Mouse (Mus musculus) limb, embryonic 14.5 days (tissue): ENCODE measurements around the gene Gramd2. TPM values are rescaled to one million over a fixed set of nuclear protein-coding genes. Genes with fewer than 3 reads are reported as not detected.

Experiments
- ATAC-seq: fragments of 200-750 bp; cut with Nextera tagmentation; 2 replicates; pipeline ENCODE4 v1.8.0; 2017; ENCODE audit warnings: low read depth, moderate number of reproducible peaks, moderate TSS enrichment; ENCODE audit not compliant: low FRiP score
- DNase-seq: peaks from one replicate; pipeline ENCODE4 v3.0.0-alpha.2; 2015; ENCODE audit warnings: low spot score
- H3K27ac ChIP-seq: fragments of 300-500 bp; sonication (generic); replicated peaks from 2 replicates; pipeline ENCODE4 v1.5.1; 2014; ENCODE audit warnings: low read depth, mild to moderate bottlenecking, low read length, moderate library complexity, mixed read lengths
- H3K27me3 ChIP-seq: fragments of 300-500 bp; sonication (generic); 2 replicates; pipeline ENCODE4 v1.6.1; 2014; ENCODE audit warnings: low read length, mixed read lengths; ENCODE audit not compliant: control insufficient read depth, insufficient read depth
- H3K36me3 ChIP-seq: fragments of 300-500 bp; sonication (generic); 2 replicates; pipeline ENCODE4 v1.6.1; 2014; ENCODE audit warnings: mild to moderate bottlenecking, low read length, moderate library complexity, mixed read lengths; ENCODE audit not compliant: control insufficient read depth, insufficient read depth
- H3K4me1 ChIP-seq: fragments of 300-500 bp; sonication (generic); 2 replicates; pipeline ENCODE4 v1.6.1; 2014; ENCODE audit warnings: antibody characterized with exemption, low read length, mixed read lengths; ENCODE audit not compliant: control insufficient read depth, insufficient read depth
- H3K4me2 ChIP-seq: fragments of 300-500 bp; sonication (generic); replicated peaks from 2 replicates; pipeline ENCODE4 v1.6.1; 2014; ENCODE audit warnings: low read depth, mild to moderate bottlenecking, low read length, moderate library complexity; ENCODE audit not compliant: severe bottlenecking
- H3K4me3 ChIP-seq: fragments of 300-500 bp; sonication (generic); replicated peaks from 2 replicates; pipeline ENCODE4 v1.5.1; 2014; ENCODE audit warnings: low read length
- H3K9ac ChIP-seq: fragments of 300-500 bp; sonication (generic); 2 replicates; pipeline ENCODE4 v1.6.1; 2014; ENCODE audit warnings: mild to moderate bottlenecking, low read depth, low read length, moderate library complexity; ENCODE audit not compliant: severe bottlenecking
- H3K9me3 ChIP-seq: fragments of 300-500 bp; sonication (generic); 2 replicates; pipeline ENCODE4 v1.6.1; 2016; ENCODE audit warnings: low read length; ENCODE audit not compliant: control insufficient read depth
- POLR2A ChIP-seq: fragments of 200-500 bp; IDR thresholded peaks from 2 replicates; pipeline ENCODE4 v1.8.0; 2012; ENCODE audit warnings: inconsistent platforms, mild to moderate bottlenecking, moderate library complexity, borderline replicate concordance; ENCODE audit not compliant: insufficient read depth, insufficient read length; ENCODE audit errors: extremely low read depth
- WGBS: fragments of 180-500 bp; shearing (Covaris S2); extraction: QIAGEN DNeasy Blood & Tissue Kit; methylation state at CpG from one replicate; pipeline ENCODE4 v1.1.7; 2014; 5-methylcytosine and 5-hydroxymethylcytosine counted together
- polyA plus RNA-seq, 2 experiments: library from polyadenylated mRNA; depleted of rRNA in 1 of 2; stranded (reverse) in 1 of 2; unstranded in 1 of 2; fragments of >200 nt; fragmentation: Nextera tagmentation in 1 of 2; extraction: Ambion mirVana in 1 of 2; gene quantifications; 2 replicates each; pipeline versions ENCODE4 v1.2.1 to v1.2.3; 2012 to 2014

Gene Gramd2
- 10.5 and 11.7 TPM in 2 replicates for polyA plus RNA-seq (2012; rRNA removed)
- 1.6 and 3.1 TPM in 2 replicates for polyA plus RNA-seq (2014; fragmentation: Nextera tagmentation; extraction: Ambion mirVana)

- ATAC-seq = peak; percentile 92
- no peak for TF ChIP-seq POLR2A
- H3K36me3 ChIP-seq = peaks cover 43% of the 10 kb centered on the region
- peaks cover 9% of the 10 kb centered on the region; the same call in 1 of the 2 replicates for H3K27me3 ChIP-seq
- peak; percentile 78 for DNase-seq
- 2% methylated on average over 38 of the region's 47 CpGs for WGBS
- H3K27ac ChIP-seq = no peak within 1 kb of the TSS
- H3K4me2 ChIP-seq = peak within 1 kb of the TSS; percentile 96
- peaks cover 7% of the 10 kb centered on the region; the same call in 1 of the 2 replicates for H3K4me1 ChIP-seq
- H3K9ac ChIP-seq = peak within 1 kb of the TSS; percentile 49
- no peaks in the 10 kb centered on the region for H3K9me3 ChIP-seq
- H3K4me3 ChIP-seq = peak within 1 kb of the TSS; percentile 46
Measured at GRCm38 (mm10) chr9:59679678-59680533, at the start of gene Gramd2. TSS of gene Gramd2 (plus strand) at chr9:59680144.

DNA sequence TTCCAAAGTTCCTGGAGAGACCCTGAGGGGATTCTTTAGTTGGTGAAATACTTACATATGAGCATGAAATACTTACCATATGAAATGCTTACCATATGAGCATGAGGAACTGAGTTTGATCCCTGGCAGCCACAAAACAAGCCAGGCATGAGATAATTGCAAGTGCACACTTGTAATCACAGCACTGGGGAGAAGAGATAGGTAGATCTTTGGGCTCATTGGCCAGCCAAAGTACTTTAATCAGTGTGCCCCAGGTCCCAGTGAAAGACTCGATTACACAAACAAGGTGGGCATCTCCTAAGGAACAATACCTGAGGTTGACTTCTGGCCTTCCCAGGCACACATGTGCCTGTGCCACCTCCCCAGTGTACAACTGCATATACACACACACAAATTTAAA lies 41.6 kb upstream of the Gramd2 start:
- no peak overlapping the region for H3K9ac ChIP-seq
- H3K36me3 ChIP-seq = peaks cover 82% of the 10 kb centered on the region
- H3K9me3 ChIP-seq = no peaks in the 10 kb centered on the region
- no peak overlapping the region for H3K27ac ChIP-seq
- no peaks in the 10 kb centered on the region for H3K27me3 ChIP-seq
- no peak for ATAC-seq
- 76% methylated on average over 1 of the region's 1 CpGs for WGBS
- no peaks in the 10 kb centered on the region for H3K4me1 ChIP-seq
- TF ChIP-seq POLR2A = no peak
- no peak for DNase-seq
- no peak overlapping the region for H3K4me3 ChIP-seq
- H3K4me2 ChIP-seq = no peak overlapping the region

- H3K27ac ChIP-seq = no peak overlapping the region
- H3K4me1 ChIP-seq = no peaks in the 10 kb centered on the region
- 86% methylated on average over 4 of the region's 4 CpGs for WGBS
- H3K9me3 ChIP-seq = no peaks in the 10 kb centered on the region
- H3K27me3 ChIP-seq = no peaks in the 10 kb centered on the region
- H3K4me2 ChIP-seq = no peak overlapping the region
- H3K36me3 ChIP-seq = peaks cover 80% of the 10 kb centered on the region
- no peak for TF ChIP-seq POLR2A
- no peak overlapping the region for H3K9ac ChIP-seq
- ATAC-seq (no peak), DNase-seq (no peak)
- H3K4me3 ChIP-seq = no peak overlapping the region
Measured at GRCm38 (mm10) chr9:59639936-59640335, 40.0 kb upstream of the Gramd2 start.

GRCm38 (mm10) chr9:59641320-59641719 lies 38.6 kb upstream of the Gramd2 start:
- peaks cover 74% of the 10 kb centered on the region for H3K36me3 ChIP-seq
- DNase-seq = no peak
- H3K4me2 ChIP-seq = no peak overlapping the region
- TF ChIP-seq POLR2A = no peak
- H3K27ac ChIP-seq = no peak overlapping the region
- H3K4me3 ChIP-seq = no peak overlapping the region
- H3K9me3 ChIP-seq = no peaks in the 10 kb centered on the region
- no peaks in the 10 kb centered on the region for H3K27me3 ChIP-seq
- no peaks in the 10 kb centered on the region for H3K4me1 ChIP-seq
- WGBS = 79% methylated on average over 2 of the region's 2 CpGs
- ATAC-seq = no peak
- H3K9ac ChIP-seq = no peak overlapping the region

GRCm38 (mm10) chr9:59649911-59650310 lies 30.0 kb upstream of the Gramd2 start:
- H3K27me3 ChIP-seq = no peaks in the 10 kb centered on the region
- no peaks in the 10 kb centered on the region for H3K9me3 ChIP-seq
- no peak overlapping the region for H3K9ac ChIP-seq
- peaks cover 40% of the 10 kb centered on the region for H3K36me3 ChIP-seq
- DNase-seq (no peak), ATAC-seq (no peak)
- TF ChIP-seq POLR2A = no peak
- H3K27ac ChIP-seq = no peak overlapping the region
- no peaks in the 10 kb centered on the region for H3K4me1 ChIP-seq
- 98% methylated on average over 4 of the region's 4 CpGs for WGBS
- no peak overlapping the region for H3K4me2 ChIP-seq
- no peak overlapping the region for H3K4me3 ChIP-seq
